Mouse (Mus musculus): Measurements from ENCODE around the gene Trim68. TPM values are rescaled to one million over a fixed set of nuclear protein-coding genes. Genes with fewer than 3 reads are reported as not detected.
A peak's percentile ranks its signal among the peaks of the same experiment; 100 is the strongest.
"Not testable (repeated sequence)": the region's sequence is repeated elsewhere in the genome, so short reads cannot be mapped to it uniquely, and the experiment has no call there.

Trim68 gene
- total RNA-seq (2021) = 1 to 10 TPM; 6.5 to 8.2 TPM

DNA sequence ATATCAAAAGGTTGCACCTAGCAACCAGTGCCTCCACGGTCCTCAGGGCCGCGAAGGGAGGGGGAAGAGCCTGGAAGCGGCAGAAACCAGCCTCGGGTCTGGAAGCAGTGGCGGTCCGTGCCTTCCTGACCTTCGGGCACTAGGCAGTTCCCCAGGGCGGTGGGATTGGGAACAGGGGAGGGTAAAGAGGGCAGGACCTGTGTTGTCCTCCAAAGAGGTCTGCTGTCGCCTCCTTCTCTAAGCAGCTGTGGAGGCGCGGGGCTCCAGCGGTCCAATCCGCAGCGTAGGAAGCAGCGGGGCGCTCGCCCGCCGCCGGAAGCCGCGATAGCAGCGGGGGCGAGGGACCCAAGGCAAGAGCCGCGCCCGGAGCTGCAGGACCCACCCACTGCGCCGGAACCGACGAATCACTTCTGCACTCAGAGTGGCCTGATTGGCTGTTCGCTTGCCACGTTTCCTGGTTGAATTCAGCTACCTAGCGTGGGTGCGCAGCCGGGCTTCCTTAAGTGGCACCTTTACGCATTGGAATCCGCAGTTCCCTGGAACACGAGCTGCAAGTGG is at the start of gene Trim68:
TSS of gene Trim68 (minus strand) at position 384 of the 558 bp plus-strand sequence.
- peak; percentile 84 for DNase-seq (ENCODE audit: low spot score)
- intact Hi-C loops (cut with DNase I) = no loop called here

DNA sequence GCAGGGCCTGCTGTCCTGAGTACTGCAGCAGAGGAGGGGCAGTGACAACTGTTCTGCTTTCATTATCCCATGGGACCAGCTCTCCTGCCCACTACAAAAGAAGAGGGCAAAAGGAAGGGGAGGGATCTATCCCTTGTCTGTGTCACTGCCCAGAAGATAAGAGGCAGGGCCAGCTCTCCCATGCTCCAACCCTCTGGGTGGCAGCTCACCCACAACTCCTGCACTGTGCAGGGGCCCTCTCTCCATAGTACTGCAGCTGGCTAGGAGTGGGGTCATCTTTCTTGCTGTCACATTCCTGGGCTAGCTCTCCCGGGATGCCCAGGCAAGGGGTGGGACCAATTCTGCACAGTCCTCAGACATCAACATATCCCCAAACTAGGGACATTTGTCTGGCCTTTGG is 46.7 kb upstream of the Trim68 start:
- intact Hi-C loops (cut with DNase I) = no loop called here
- DNase-seq (ENCODE audit: low spot score) = no peak

DNA sequence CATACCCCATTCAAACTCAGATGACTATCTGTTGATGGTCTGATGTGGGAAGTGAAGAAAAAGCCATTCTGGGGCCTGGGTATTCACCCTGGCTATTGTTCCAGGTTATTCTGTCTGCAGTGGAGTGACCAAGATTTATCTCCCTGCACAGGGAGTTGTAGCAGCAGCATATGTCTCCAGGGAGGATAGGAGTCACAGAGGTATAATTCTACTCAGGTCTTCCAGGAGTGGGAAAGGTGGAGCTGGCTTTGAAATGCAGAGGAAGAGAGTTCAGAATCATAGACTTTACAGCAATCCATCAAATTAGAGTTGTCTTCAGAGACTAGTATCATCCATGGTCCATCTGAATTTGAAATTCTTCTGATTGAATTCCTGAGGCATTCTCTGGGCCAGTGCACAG is 40.3 kb upstream of the Trim68 start, which contains the start of gene Olfr559:
TSS of gene Olfr559 (minus strand) at position 101 of the 400 bp plus-strand sequence.
- no peak for DNase-seq (ENCODE audit: low spot score)
- intact Hi-C loops (cut with DNase I) = no loop called here

DNA sequence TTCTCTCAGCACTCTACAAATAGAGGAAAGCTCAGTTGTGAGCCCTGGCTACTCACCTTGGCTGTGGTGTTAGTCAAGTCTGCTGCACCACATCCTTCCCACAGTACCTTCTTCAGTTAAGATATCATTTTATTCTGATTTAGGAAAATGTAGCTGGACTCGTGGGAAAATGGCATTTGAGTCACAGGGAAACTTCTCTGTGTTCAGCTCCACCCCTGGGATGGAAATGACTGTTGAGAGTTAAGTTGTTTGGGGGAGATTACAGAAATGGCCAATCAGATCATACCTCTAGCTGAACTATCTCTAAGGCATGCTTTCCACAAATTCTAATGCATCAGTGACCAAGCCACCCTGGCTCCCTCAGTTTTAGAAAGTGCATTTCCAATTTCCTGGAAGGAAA is 31.8 kb upstream of the Trim68 start, which contains the start of gene Olfr33:
TSS of gene Olfr33 (minus strand) at position 101 of the 400 bp plus-strand sequence.
- no peak for DNase-seq (ENCODE audit: low spot score)
- intact Hi-C loops (cut with DNase I) = no loop called here

DNA sequence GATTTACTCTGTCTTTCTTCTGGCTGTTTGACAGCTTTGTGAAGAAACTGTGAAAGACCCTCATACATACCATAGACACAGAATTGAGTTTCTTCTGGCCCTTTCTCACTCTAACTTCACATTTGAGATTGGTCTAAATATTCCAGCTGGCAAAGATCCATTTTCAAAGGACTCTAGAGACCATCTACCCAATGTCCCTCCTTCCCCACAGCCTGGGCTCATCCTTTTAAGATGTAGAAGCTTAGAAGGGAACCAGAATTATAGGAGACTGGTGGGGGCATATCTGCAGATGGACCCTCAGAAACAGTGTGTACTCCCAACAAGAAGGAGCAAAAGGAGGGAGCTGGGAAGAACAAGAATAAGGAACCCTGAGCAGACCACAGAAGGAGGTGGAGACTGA is 14.8 kb upstream of the Trim68 start, which contains the start of gene Olfr558:
TSS of gene Olfr558 (plus strand) at position 301 of the 400 bp plus-strand sequence.
- intact Hi-C loops (cut with DNase I) = no loop called here
- DNase-seq (ENCODE audit: low spot score) = no peak

DNA sequence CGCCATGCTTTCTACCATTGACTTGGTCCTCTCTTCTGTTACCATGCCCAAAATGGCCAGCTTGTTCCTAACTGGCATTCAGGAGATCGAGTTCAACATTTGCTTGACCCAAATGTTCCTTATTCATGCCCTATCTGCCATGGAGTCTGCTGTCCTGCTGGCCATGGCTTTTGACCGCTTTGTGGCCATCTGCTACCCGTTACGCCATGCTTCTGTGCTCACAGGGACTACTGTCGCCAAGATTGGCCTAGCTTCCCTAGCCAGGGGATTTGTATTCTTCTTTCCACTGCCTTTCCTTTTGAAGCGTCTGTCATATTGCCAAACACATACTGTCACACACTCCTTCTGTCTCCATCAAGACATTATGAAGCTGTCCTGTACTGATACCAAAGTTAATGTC is 11.3 kb upstream of the Trim68 start:
- DNase-seq (ENCODE audit: low spot score) = no peak
- intact Hi-C loops (cut with DNase I) = no loop called here

DNA sequence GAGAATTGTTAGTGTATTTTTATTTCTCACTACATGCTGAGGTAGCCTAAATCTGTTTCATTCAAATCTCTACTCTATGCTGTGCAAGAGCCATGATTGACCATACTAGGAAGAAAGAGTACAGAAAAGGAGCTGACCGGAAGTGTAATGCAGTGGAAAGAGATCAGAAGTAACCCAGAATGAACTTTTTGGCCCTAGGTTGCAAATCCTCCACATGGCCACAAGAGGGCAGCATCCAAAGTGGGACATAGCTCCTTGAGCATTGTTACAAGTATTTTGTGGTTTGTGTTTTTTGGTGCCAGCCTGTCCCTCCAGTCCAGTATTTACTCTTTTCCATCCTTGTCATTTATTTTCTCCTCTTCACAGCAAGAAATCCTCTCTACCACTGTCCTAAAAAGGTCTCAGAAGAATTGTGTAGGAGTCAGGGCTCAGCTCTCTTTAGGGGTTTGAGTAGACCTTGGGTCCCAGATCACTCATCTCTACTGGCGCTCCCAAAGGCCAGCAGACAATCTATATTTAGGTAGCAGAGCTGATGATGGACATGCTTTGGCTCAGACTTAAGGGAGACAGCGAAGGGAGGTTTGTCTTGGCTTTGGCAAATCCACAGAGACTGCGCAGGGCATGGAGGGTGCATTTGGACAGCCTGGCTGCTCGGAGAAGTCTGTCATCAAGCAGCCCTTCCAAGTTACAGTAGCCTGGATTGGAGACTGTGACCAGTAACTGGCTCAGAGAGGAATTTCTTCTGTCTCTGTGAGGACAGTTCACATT is 8.4 kb upstream of the Trim68 start, which contains the start of gene Olfr557:
TSS of gene Olfr557 (plus strand) at position 553 of the 768 bp plus-strand sequence.
- intact Hi-C loops (cut with DNase I) = no loop called here

DNA sequence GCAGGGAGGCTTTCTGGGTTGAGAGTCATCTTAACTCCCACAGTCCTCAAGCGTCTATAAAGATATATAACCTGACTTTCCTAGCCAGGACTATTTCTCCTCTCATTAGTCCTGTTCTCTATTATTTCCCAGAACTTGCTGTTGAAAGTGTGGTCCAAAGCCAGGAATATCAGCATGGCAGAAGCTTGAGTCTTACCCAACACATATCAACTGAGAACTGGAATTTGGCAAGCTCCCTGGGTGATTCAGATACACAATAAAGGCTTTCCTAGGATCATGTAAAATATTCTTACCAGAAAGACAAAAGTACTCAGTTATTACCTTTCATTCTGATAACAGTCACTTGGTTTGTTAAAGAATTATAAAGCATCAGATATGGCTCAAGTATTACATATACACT is 5.2 kb downstream of the Trim68 start:
- intact Hi-C loops (cut with DNase I) = no loop called here
- no peak for DNase-seq (ENCODE audit: low spot score)

More for the DNA sequence above, 8.4 kb upstream of the Trim68 start, which contains the start of gene Olfr557:
- no peak for DNase-seq (ENCODE audit: low spot score)

DNA sequence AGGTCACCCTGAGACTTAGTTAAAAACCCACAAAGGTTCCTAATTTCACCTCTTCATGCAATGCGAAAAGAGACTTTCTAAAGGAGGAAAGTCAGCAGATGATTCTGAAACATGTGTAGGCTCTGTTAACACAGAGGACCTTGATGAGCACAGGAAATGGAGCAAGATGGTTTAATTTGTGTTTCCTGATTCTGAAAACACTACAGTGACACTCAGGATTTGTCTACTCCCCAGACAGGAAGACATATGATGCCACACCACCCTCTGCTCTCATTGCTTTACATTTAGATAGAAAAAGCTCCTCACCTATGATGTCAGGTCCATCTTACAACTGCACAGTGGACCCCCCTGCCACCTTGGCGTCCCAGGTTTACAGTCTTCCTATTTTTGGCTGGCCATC is 10.9 kb downstream of the Trim68 start:
- intact Hi-C loops (cut with DNase I) = no loop called here
- no peak for DNase-seq (ENCODE audit: low spot score)

DNA sequence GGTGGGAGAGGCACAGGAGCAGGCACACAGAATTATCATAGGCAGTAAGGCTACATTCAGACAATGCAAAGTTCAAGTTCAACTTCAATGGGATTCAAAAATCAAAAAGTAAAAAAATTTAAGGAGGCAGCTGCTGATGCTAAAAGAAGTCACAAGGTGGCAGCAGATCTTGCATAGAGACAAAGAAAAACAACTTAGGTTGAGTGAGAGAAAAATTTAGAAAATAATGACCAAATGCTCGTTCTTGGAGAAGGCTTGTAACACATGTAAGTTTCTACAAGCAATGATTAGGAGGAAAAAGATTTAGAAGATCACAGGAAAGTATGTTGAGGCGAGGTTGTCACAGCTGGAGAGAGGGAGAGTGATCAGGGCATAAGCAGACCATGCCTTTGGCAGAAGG is 21.7 kb downstream of the Trim68 start:
- no peak for DNase-seq (ENCODE audit: low spot score)
- intact Hi-C loops (cut with DNase I) = loop anchor here (1.0 to 5.0 kb wide), 2 partner anchors 87 to 254 kb away; no protein-coding TSS in a partner anchor

DNA sequence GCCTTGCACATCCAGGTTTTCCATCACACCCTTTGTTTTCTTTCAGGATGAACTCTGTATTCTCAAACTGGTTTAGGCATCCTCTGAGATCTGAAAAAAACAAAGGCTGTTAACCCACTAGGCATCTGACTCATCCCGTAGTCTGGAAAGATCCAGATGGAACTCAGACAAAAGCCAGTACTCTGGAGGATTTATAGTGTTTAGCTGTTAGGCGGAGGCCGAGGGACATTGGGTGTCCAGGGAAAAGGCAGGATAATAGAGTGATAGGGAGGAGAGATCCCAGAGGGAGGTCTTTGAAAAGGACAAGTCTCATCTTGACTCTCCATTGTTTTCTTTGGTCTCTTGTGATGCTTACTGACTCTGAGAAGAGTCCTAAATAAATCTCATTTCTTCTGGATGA is 22.5 kb downstream of the Trim68 start, which contains the start of gene Olfr556:
TSS of gene Olfr556 (plus strand) at position 301 of the 400 bp plus-strand sequence.
- intact Hi-C loops (cut with DNase I) = no loop called here
- no peak for DNase-seq (ENCODE audit: low spot score)

DNA sequence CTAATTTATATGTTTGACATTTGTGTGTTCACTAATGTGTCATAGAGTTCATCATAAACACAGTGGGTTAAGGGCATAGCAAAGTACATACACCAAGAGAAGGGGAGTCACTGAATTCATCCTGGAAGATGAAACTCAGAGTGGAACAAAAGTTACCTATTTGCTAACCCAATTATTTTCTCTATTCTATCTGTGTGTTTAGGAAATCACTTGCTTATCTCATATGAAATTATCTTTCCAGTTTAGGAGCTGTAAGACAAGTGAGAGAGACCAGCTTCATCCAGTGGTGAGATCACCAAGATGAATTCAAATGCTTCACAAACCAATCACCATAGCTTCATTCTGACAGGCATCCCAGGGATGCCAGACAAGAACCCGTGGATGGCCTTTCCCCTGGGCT is 28.6 kb downstream of the Trim68 start, which contains the start of gene Olfr555:
TSS of gene Olfr555 (plus strand) at position 301 of the 400 bp plus-strand sequence.
- intact Hi-C loops (cut with DNase I) = no loop called here
- DNase-seq (ENCODE audit: low spot score) = no peak

DNA sequence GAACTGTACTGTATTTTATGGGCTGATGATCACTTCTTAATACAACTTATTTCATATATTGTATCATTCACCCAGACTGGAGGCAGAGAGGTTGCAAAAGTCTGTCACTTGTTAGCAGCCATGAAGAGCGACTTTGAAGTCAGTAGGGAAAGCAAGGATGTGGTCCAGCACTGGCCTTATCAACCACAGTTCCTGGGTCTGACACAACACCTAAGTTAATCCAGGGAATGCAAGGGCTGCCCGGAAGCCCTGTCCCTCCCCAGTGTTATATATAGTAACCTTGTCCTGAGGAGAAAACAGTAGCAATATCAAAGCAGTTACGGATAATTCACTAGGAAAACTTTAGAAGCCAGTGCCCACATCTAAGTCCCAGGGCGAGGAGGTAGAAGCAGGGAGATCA is 42.2 kb downstream of the Trim68 start:
- not testable (repeated sequence) for DNase-seq (ENCODE audit: low spot score)

DNA sequence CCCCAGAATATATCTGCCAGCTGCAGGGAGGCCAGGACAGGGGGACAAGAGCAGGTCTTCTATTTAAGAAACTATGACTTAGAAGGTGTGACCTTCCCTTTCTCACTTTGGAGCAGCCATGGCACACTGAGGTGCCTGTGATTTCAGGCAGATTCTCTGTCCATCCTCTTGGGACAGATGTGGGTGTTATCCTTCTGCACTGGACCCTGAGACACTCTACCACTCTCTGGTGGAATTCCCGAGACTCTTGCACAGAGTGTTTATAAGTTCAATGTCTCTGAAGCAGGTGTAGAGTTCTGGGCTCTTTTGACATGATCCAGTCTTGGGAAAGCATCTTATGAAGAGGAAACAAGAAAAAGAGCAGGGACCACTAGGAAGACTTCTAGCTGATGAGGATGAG is 49.0 kb downstream of the Trim68 start, which contains the start of gene Olfr554:
TSS of gene Olfr554 (plus strand) at position 301 of the 400 bp plus-strand sequence.
- intact Hi-C loops (cut with DNase I) = no loop called here
- DNase-seq (ENCODE audit: low spot score) = no peak

More for the DNA sequence above, 42.2 kb downstream of the Trim68 start:
- intact Hi-C loops (cut with DNase I) = not testable (repeated sequence)

DNA sequence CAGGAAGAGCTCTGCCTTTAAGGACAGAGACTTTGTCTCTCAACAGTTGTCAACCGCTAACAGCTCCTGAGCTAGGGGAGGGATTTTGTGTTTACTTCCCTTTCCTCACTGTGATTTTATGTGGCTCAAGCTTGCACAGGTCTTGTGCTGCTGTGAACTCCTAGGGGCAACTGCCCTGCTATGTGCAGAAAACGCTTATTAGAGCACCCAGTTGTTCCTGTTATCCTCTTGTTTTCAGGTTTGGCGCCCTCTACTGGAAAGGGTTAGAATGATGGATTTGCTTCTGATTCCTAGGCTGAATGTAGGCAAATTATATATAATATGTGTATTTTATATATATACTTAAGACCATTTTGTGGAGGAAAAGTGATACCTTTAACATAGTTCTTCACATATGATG is 50.5 kb downstream of the Trim68 start:
- DNase-seq (ENCODE audit: low spot score) = no peak
- intact Hi-C loops (cut with DNase I) = loop anchor here (2.0 kb wide), 1 partner anchor 124 kb away; no protein-coding TSS in a partner anchor

Other genes with a start within 250 kb of the Trim68 start
- 10 to 100 TPM in 1 of 2 experiments, 1 to 10 TPM in 1; 8.4 to 11.5 TPM for gene Rrm1, start 245.6 kb downstream of the Trim68 start, total RNA-seq (2021)
- gene Olfr543, start 205.6 kb downstream of the Trim68 start, total RNA-seq (2021) = not detected
- not detected for gene Olfr544, start 199.0 kb downstream of the Trim68 start, total RNA-seq (2021)
- gene Olfr545, start 187.8 kb downstream of the Trim68 start, total RNA-seq (2021) = not detected
- gene Olfr547, start 152.6 kb downstream of the Trim68 start, total RNA-seq (2021) = not detected
- not detected for gene Olfr548-ps1, start 146.4 kb downstream of the Trim68 start, total RNA-seq (2021)
- gene Olfr549, start 137.5 kb downstream of the Trim68 start, total RNA-seq (2021) = not detected
- gene Trim21, start 121.8 kb downstream of the Trim68 start, total RNA-seq (2021) = 1 to 10 TPM; 5.4 to 5.5 TPM
- under 1 TPM; 0.10 to 0.17 TPM for gene Olfr550, start 115.9 kb downstream of the Trim68 start, total RNA-seq (2021)
- gene Olfr551, start 95.4 kb downstream of the Trim68 start, total RNA-seq (2021) = not detected
- under 1 TPM; 0.08 to 0.36 TPM for gene Olfr552, start 89.6 kb downstream of the Trim68 start, total RNA-seq (2021)
- not detected for gene Olfr553, start 69.1 kb downstream of the Trim68 start, total RNA-seq (2021)
- not detected for gene Olfr554, start 48.9 kb downstream of the Trim68 start, total RNA-seq (2021)
- not detected for gene Olfr555, start 28.5 kb downstream of the Trim68 start, total RNA-seq (2021)
- gene Olfr556, start 22.4 kb downstream of the Trim68 start, total RNA-seq (2021) = not detected
- gene Olfr557, start 8.6 kb upstream of the Trim68 start, total RNA-seq (2021) = not detected
- 1 to 10 TPM; 2.4 to 4.4 TPM for gene Olfr558, start 14.9 kb upstream of the Trim68 start, total RNA-seq (2021)
- not detected for gene Olfr33, start 31.7 kb upstream of the Trim68 start, total RNA-seq (2021)
- not detected for gene Olfr559, start 40.2 kb upstream of the Trim68 start, total RNA-seq (2021)
- not detected for gene Olfr560, start 72.0 kb upstream of the Trim68 start, total RNA-seq (2021)
- 1 to 10 TPM in 1 of 2 experiments, under 1 TPM in 1; 0.81 to 1.2 TPM for gene Olfr78, start 72.1 kb upstream of the Trim68 start, total RNA-seq (2021)
- gene Olfr561, start 83.9 kb upstream of the Trim68 start, total RNA-seq (2021) = not detected
- not detected for gene Olfr564, start 116.2 kb upstream of the Trim68 start, total RNA-seq (2021)
- gene Olfr566, start 171.4 kb upstream of the Trim68 start, total RNA-seq (2021) = not detected
- not detected for gene Olfr568, start 189.8 kb upstream of the Trim68 start, total RNA-seq (2021)
- not detected for gene Olfr569, start 203.6 kb upstream of the Trim68 start, total RNA-seq (2021)
- not detected for gene Olfr570, start 207.2 kb upstream of the Trim68 start, total RNA-seq (2021)
- not detected for gene Olfr571, start 230.2 kb upstream of the Trim68 start, total RNA-seq (2021)
- gene Olfr572, start 237.1 kb upstream of the Trim68 start, total RNA-seq (2021) = not detected